Mouse (Mus musculus): ENCODE measurements at regions not wholly inside any gene's neighbourhood (a gene's known extent, or its start where the extent isn't known, plus 50 kb on each side); places are given as distances from the start of the nearest gene placed in this dataset.

DNA sequence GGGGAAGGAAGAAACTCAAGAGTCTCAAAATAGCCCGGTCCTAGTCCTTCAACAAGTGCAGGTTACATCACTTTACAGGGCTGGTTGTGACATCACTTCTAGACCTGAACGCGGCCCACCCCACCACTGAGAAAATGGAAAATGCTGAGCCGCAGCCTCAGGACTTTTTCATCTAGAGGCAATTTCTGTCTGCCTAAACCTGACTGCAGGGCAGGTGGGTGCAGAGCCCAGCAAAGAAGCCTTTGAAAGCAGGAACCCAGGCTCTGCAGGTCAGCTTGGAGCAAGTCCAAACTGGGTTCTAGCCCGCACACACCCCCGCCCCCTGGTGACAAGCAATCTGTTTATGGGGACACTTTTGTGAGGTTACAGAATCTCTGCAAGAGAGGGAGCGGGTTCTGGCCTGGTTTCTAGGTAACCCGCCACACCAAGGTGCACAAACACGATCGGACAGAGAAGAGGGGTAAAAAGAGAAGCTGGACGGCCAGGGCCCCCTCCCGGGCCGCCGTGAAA lies 96.7 kb downstream of the Tmco5 start:
- TF ChIP-seq CTCF (IDR thresholded peaks at IDR 0.05; ENCODE audit: low read depth, low read length), result no peak
- TF ChIP-seq GATA1 (IDR thresholded peaks at IDR 0.05; ENCODE audit: borderline replicate concordance, low read length), result no peak
- TF ChIP-seq TAL1 (conservative IDR thresholded peaks at IDR 0.05; ENCODE audit: low read depth, low read length), result no peak
- TF ChIP-seq POLR2AphosphoS5 (IDR thresholded peaks at IDR 0.05; ENCODE audit: insufficient replicate concordance, low read depth, low read length), result no peak
